Mouse (Mus musculus): ENCODE measurements around the gene Snrnp35. TPM values are rescaled to one million over a fixed set of nuclear protein-coding genes. Genes with fewer than 3 reads are reported as not detected.
"Not testable (repeated sequence)": the region's sequence is repeated elsewhere in the genome, so short reads cannot be mapped to it uniquely, and the experiment has no call there.

Gene Snrnp35
- polyA plus RNA-seq, 1 experiment from 2014 or later, result 6.5 TPM

DNA sequence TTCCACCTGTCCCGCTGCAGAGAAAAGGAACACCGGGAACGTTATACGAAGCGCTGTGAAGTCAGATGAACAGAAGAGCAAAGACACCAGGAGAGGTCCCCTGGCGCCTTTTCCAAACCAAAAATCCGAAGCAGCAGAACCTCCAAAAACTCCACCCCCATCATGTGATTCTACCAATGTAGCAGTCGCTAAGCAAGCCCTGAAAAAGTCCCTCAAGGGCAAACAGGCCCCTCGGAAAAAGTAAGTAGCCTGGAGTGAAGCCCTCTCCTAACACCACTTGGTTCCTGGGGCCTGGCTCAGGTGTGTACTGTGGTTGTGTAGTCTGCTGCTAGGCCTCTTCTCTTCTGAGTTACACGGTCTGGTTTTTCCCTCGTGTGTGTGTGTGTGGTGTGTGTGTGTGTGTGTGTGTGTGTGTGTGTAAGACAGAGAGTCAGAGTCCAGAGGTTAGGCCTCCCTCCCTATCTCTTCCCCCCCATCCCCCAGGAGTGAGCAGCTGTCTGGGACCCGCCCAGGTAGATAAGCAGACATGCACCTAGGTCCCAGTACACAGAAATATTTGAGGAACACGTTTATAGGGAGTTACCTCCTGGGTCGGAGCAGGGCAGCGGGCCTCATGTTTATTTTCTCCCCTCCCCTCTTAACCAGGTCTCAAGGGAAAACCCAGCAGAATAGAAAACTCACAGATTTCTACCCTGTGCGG lies 32.1 kb upstream of the Snrnp35 start:
- no peaks in the 10 kb centered on the region for H3K9me3 ChIP-seq (ENCODE audit: low read length)
- 0 out of 2 replicates have a peak overlapping the region, but pooled peaks have one; percentile 1 for H3K9ac ChIP-seq (replicated peaks)
- H3K36me3 ChIP-seq (replicated peaks; ENCODE audit: insufficient read depth, low read length), result peaks cover 84% of the 10 kb centered on the region
- H3K27me3 ChIP-seq (ENCODE audit: insufficient read depth, low read length), result no peaks in the 10 kb centered on the region
- H3K27ac ChIP-seq (ENCODE audit: low read depth), result peak overlapping the region; percentile 46; the same call in 1 of the 2 replicates
- no peak overlapping the region for H3K4me3 ChIP-seq (ENCODE audit: low read depth, low read length)
- WGBS (ENCODE audit: insufficient replicate concordance), result 61% methylated on average over 16 of the region's 16 CpGs
- H3K4me2 ChIP-seq (ENCODE audit: low read depth, low read length), result peak overlapping the region; percentile 15
- TF ChIP-seq CTCF (IDR thresholded peaks at IDR 0.05; ENCODE audit: low read depth) (no peak), EP300 (IDR thresholded peaks at IDR 0.05; ENCODE audit: low read depth) (peak; percentile 70)
- DNase-seq (peak; percentile 47), ATAC-seq (peak; percentile 26)
- H3K4me1 ChIP-seq (ENCODE audit: insufficient read depth), result peaks cover 46% of the 10 kb centered on the region

DNA sequence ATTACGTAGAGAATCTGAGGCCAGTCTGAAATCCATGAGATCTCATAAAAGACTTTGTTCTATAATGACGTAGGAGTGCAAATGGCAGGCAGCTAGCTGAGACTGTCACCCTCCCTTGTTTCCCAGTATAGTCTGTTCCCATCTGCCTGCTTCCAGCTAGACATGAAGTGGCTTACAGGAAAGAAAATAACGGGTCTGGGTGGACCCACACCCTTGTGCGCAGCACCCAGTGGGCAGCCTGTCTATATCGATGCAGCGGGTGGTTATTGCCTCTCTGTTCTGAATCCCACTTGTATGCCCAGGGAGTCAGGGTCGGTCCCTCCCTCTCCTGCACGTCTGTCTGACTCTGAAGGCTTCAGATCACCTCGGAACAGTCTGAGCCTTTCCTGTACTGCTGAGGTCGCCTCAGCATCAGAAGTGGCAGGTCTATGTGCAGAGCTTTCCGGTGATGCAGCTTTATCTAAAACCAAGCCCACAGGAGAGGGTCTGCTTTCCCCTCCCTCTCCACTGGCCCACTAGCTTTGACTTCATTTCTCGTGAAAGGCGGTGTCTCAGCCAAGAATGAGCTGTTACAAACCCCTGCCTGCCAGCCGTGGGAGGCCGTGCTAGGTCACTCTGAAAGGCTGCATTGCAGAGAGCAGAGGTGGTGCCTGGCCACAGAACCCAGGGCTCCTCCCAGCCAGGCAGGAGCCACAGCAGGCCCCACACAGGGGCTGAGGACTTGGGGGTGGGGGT lies 30.3 kb upstream of the Snrnp35 start:
- Histone ChIP-seq H3K4me1 (ENCODE audit: insufficient read depth) (peaks cover 32% of the 10 kb centered on the region), H3K9me3 (ENCODE audit: low read length) (no peaks in the 10 kb centered on the region), H3K9ac (replicated peaks) (no peak overlapping the region), H3K4me2 (ENCODE audit: low read depth, low read length) (no peak overlapping the region), H3K36me3 (replicated peaks; ENCODE audit: insufficient read depth, low read length) (peaks cover 93% of the 10 kb centered on the region), H3K27ac (ENCODE audit: low read depth) (no peak overlapping the region), H3K4me3 (ENCODE audit: low read depth, low read length) (no peak overlapping the region), H3K27me3 (ENCODE audit: insufficient read depth, low read length) (no peaks in the 10 kb centered on the region)
- no peak for DNase-seq
- no peak for ATAC-seq
- 82% methylated on average over 15 of the region's 15 CpGs for WGBS (ENCODE audit: insufficient replicate concordance)
- no peak for TF ChIP-seq EP300 (IDR thresholded peaks at IDR 0.05; ENCODE audit: low read depth)
- no peak for TF ChIP-seq CTCF (IDR thresholded peaks at IDR 0.05; ENCODE audit: low read depth)

DNA sequence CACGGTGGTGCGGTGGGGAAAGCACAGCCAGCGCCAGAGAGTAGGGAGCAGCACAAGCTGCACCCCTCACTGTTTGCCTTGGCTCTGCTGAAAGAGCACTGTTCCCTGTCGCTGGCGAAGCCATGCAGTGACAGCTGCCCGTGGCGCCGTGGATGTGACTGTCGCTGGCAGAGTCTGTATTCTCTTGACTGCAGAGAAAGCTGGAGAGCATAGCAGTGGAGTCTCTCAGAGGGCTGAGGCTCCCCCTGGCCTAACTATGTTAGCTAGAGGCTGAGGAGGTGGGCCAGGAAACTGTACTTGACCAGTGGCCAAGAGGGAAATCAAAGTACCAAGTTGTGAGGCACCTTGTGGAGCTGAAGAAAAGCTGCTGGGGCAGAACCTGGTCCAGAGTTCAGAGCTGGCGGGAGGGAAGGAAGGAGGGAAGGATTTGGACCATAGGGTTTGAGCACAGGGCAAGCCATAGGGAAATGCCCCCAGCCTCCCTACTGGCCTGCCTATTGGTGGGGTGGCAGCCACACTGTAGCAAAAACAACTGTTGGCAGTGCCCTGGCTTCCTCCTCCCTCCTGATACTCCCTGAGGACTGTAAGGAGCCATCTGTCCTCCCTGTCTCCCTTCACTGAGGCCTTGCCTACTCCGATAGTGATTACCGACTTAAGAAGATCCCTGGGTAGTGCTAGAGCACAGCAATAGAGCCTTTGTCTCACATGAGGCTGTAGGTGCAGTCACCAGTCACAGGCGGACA lies 29.4 kb upstream of the Snrnp35 start:
- Histone ChIP-seq H3K4me3 (ENCODE audit: low read depth, low read length) (no peak overlapping the region), H3K4me1 (ENCODE audit: insufficient read depth) (peaks cover 28% of the 10 kb centered on the region), H3K9ac (replicated peaks) (no peak overlapping the region), H3K36me3 (replicated peaks; ENCODE audit: insufficient read depth, low read length) (peaks cover 91% of the 10 kb centered on the region), H3K27me3 (ENCODE audit: insufficient read depth, low read length) (no peaks in the 10 kb centered on the region), H3K4me2 (ENCODE audit: low read depth, low read length) (no peak overlapping the region), H3K9me3 (ENCODE audit: low read length) (no peaks in the 10 kb centered on the region), H3K27ac (ENCODE audit: low read depth) (peak overlapping the region; percentile 18; the same call in 1 of the 2 replicates)
- WGBS (ENCODE audit: insufficient replicate concordance), result 84% methylated on average over 13 of the region's 13 CpGs
- no peak for TF ChIP-seq CTCF (IDR thresholded peaks at IDR 0.05; ENCODE audit: low read depth)
- no peak for TF ChIP-seq EP300 (IDR thresholded peaks at IDR 0.05; ENCODE audit: low read depth)
- DNase-seq, result no peak
- ATAC-seq, result no peak

DNA sequence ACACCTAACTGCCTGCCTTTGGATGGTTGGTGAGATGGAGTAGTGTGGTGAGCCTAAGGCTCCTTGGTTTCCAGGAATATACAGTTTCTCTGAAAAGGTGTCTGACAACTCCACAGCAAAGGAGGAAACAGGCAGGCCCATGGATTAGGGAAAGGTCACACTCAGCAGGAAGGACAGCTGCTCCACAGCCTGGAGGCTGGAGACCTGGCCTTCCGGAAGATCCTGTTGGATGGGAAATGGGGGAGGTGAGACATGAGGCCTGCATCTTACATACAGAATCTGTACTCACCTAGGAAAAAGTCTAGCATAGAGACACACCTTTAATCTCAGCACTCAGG lies 28.9 kb upstream of the Snrnp35 start:
- H3K27me3 ChIP-seq (ENCODE audit: insufficient read depth, low read length), result no peaks in the 10 kb centered on the region
- ATAC-seq (no peak), DNase-seq (no peak)
- H3K9ac ChIP-seq (replicated peaks), result no peak overlapping the region
- H3K9me3 ChIP-seq (ENCODE audit: low read length), result no peaks in the 10 kb centered on the region
- peaks cover 91% of the 10 kb centered on the region for H3K36me3 ChIP-seq (replicated peaks; ENCODE audit: insufficient read depth, low read length)
- WGBS (ENCODE audit: insufficient replicate concordance), result 83% methylated on average over 1 of the region's 1 CpGs
- H3K4me2 ChIP-seq (ENCODE audit: low read depth, low read length), result no peak overlapping the region
- peak overlapping the region; percentile 18; the same call in 1 of the 2 replicates for H3K27ac ChIP-seq (ENCODE audit: low read depth)
- TF ChIP-seq CTCF (IDR thresholded peaks at IDR 0.05; ENCODE audit: low read depth) (no peak), EP300 (IDR thresholded peaks at IDR 0.05; ENCODE audit: low read depth) (no peak)
- peaks cover 23% of the 10 kb centered on the region for H3K4me1 ChIP-seq (ENCODE audit: insufficient read depth)
- no peak overlapping the region for H3K4me3 ChIP-seq (ENCODE audit: low read depth, low read length)

DNA sequence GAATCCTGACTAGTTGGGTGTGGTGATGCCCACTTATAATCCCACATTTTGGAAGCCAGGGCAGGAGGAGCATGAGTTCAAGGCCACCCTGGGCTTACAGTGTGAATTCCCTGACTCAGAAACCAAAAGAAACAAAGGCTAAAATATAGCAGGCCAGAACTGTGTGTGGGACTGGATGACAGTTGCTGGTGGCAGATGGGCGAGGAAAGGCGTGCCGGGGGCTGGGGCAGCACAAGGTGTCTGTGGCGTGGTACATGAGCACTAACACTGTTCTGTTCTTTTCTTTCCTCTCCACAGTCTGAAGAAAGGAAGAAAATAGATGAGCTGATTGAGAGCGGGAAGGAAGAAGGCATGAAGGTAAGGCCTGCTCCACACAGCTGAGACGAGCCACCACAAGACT lies 26.2 kb upstream of the Snrnp35 start:
- Histone ChIP-seq H3K9ac (replicated peaks) (no peak overlapping the region), H3K4me1 (ENCODE audit: insufficient read depth) (0 out of 2 replicates have a peak, but pooled peaks cover 4% of the 10 kb centered on the region), H3K27me3 (ENCODE audit: insufficient read depth, low read length) (no peaks in the 10 kb centered on the region), H3K27ac (ENCODE audit: low read depth) (no peak overlapping the region), H3K9me3 (ENCODE audit: low read length) (no peaks in the 10 kb centered on the region), H3K4me2 (ENCODE audit: low read depth, low read length) (no peak overlapping the region), H3K36me3 (replicated peaks; ENCODE audit: insufficient read depth, low read length) (peaks cover 80% of the 10 kb centered on the region), H3K4me3 (ENCODE audit: low read depth, low read length) (no peak overlapping the region)
- ATAC-seq (no peak), DNase-seq (no peak)
- WGBS (ENCODE audit: insufficient replicate concordance), result 90% methylated on average over 6 of the region's 6 CpGs
- no peak for TF ChIP-seq CTCF (IDR thresholded peaks at IDR 0.05; ENCODE audit: low read depth)
- TF ChIP-seq EP300 (IDR thresholded peaks at IDR 0.05; ENCODE audit: low read depth), result no peak

DNA sequence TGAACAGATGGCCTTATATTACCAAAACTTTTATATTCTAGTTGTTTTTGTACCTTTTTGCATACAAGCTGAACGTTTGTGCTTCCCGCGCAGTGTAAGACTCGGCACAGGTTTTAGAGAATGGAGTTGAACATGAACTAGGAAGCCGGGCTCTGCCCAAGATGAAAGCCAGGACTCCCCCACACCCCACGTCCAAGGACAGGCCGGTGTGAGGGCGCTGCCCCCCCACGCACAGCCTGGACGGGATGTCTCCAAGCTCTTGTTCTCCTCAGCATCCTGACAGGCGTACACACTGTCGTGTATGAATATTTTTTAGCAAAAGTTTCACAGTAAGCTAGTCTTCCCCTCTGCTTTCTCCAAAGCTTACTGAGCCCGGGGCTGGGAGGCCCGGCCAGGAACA lies 22.0 kb upstream of the Snrnp35 start:
- H3K27ac ChIP-seq (ENCODE audit: low read depth); H3K9me3 ChIP-seq (ENCODE audit: low read length); H3K4me3 ChIP-seq (ENCODE audit: low read depth, low read length); H3K4me2 ChIP-seq (ENCODE audit: low read depth, low read length); ATAC-seq; H3K27me3 ChIP-seq (ENCODE audit: insufficient read depth, low read length); DNase-seq; H3K9ac ChIP-seq (replicated peaks); H3K4me1 ChIP-seq (ENCODE audit: insufficient read depth): not testable (repeated sequence)
- peaks cover 64% of the 10 kb centered on the region for H3K36me3 ChIP-seq (replicated peaks; ENCODE audit: insufficient read depth, low read length)
- WGBS (ENCODE audit: insufficient replicate concordance), result 92% methylated on average over 14 of the region's 14 CpGs

All from liver, postnatal 0 days (tissue).